Mouse (Mus musculus): ENCODE data around the gene Ankrd10.

GRCm38 (mm10) chr8:11602006-11602680 is 33.4 kb downstream of the Ankrd10 start:
- no peak for TF ChIP-seq POLR2A (IDR thresholded peaks at IDR 0.05; ENCODE audit: insufficient read depth, low read depth, low read length)
- TF ChIP-seq CTCF (IDR thresholded peaks at IDR 0.05; ENCODE audit: insufficient read depth, low read depth, low read length): peak; percentile 26; the same call in 1 of the 2 replicates

Measured in olfactory bulb, adult 2 months (tissue).